Mouse (Mus musculus) thymus, postnatal 10 days (tissue): ENCODE data around the gene Pip4p1.
A peak's percentile ranks its signal among the peaks of the same experiment; 100 is the strongest.
"Not testable (repeated sequence)": the region's sequence is repeated elsewhere in the genome, so short reads cannot be mapped to it uniquely, and the experiment has no call there.

ENCODE experiments used
- DNase-seq, 2 experiments: peaks; one replicate each; pipeline ENCODE4 v3.0.0; 2021; ENCODE audit warnings: low spot score in 2 of 2

The Pip4p1 gene

DNA sequence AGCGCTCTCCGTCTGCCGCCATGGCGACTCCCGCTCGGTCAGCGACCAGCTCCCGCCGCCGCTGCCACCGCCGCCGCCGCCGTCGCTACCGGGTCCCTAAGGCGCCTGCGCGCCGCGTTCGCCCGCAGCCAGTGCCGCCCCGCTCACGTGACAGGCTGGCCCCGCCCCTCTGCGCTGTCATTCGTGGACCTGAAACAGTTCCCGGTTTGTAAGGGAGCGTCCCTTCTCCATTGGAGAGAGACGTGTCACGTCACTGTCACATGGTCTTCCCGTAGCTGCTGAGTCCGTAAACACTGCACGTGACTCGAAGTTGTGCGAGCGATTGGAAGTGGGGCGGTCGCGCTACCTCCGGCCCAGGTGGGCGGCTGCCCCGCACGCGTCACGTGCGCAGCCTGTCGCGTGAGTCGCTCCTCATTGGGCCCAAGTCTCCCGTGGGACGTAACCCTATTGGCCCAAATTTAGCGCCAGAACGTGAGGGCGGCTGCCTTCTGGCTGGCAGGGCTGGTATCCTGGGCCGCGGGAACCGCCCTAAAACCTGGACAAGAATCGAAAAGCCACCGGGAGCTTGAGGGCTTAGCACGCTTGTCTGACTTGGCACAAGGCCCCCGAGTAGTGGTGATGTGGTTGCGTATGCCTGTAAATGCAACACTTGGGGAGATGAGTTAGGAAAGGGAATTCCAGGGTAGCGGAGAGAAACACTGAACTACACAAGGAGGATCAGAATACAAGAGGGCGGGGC is at the start of gene Pip4p1, which contains the start of gene Pnp:
TSS of gene Pip4p1 (minus strand) at position 103 of the 739 bp plus-strand sequence.
TSS of gene Pnp (plus strand) at position 329 of the 739 bp plus-strand sequence.
- DNase-seq, result peak; percentile 98 to 99

DNA sequence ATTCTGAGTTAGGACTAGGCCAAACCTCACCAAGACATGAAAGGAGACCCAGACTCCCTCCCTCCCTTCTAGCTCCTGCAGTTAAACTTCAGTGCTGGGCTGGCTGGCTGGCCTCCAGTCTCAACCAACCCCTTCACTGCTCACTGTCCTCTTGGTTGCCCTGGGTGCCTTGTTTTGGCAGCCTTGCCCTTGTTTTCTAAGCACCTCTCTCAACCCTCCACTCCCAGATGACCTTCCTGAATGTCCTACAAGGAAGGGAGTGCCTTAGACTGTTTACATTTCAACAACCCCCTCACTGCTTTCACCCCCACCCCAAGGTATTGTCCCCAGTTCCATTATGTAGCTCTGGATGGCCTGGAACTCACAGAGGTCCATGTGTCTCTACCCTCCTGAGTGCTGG is 49.0 kb upstream of the Pip4p1 start:
- DNase-seq, result no peak

- not testable (repeated sequence) for DNase-seq
Observed at GRCm38 (mm10) chr14:50978451-50978850, 47.8 kb upstream of the Pip4p1 start.

DNA sequence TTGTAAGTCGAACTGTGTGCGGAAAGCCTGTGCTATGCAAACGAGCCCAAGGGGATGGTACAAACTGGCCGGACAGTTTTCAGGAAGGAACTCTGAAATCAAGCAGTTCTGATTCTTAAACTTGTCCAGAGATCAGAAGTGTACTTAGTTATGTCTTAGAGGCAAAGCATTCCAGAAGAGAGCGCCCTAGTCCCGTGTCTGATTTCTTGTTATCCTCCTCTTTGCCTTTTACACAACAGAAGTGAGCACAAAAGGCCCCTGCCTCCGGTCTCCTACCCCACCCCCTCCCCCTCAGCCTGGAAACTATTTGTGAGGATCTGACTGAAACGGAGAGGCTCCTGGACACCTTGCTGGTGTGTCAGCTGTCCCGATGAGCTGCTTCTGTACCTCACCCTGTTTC is 46.0 kb upstream of the Pip4p1 start:
- DNase-seq, result no peak

GRCm38 (mm10) chr14:50975001-50975400 is 44.3 kb upstream of the Pip4p1 start:
- DNase-seq, result no peak

DNA sequence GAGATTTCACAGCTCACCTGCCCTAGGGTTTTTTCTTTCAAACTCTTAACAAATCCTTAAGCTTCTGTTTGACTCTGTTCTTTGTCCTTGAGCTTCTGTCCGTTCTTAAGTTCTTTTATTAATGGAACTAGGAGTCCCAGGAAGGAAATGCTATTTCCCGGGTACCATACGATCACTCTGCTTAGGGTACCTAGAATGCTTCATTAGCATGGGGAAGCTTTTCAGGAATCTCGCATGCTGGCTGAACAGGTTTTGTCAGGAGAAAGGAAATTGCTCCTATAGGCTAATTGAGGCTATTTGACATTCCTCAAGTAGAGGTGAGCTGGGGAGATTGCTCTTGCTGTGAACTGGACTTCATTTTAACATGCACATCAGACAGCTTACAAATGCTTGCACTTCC is 43.0 kb upstream of the Pip4p1 start:
- DNase-seq, result no peak

GRCm38 (mm10) chr14:50973054-50973453 is 42.4 kb upstream of the Pip4p1 start:
- DNase-seq, result not testable (repeated sequence)

DNA sequence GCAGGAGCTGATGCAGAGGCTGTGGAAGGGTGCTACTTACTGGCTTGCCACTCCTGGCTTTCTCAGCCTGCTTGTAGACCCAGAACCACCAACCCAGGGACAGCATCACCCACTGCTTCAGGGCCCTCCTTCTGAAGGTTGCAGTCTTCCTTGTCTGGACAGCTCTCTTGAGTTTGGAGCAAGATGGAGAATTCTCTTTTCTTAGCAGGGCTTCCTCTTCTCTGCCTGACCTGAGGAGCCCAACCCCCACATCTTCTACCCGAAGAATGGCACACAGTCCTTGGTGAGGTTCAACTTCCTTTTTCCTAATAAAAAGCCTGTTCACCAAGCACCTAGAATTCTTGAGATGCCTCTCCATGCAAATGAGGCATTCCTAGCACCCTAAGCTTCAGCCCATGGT is 40.2 kb upstream of the Pip4p1 start:
- no peak for DNase-seq

GRCm38 (mm10) chr14:50969558-50970544 is 39.2 kb upstream of the Pip4p1 start:
- DNase-seq, result peak in 1 of 2 experiments; percentile 11

GRCm38 (mm10) chr14:50969041-50969440 is 38.4 kb upstream of the Pip4p1 start:
- no peak for DNase-seq

DNA sequence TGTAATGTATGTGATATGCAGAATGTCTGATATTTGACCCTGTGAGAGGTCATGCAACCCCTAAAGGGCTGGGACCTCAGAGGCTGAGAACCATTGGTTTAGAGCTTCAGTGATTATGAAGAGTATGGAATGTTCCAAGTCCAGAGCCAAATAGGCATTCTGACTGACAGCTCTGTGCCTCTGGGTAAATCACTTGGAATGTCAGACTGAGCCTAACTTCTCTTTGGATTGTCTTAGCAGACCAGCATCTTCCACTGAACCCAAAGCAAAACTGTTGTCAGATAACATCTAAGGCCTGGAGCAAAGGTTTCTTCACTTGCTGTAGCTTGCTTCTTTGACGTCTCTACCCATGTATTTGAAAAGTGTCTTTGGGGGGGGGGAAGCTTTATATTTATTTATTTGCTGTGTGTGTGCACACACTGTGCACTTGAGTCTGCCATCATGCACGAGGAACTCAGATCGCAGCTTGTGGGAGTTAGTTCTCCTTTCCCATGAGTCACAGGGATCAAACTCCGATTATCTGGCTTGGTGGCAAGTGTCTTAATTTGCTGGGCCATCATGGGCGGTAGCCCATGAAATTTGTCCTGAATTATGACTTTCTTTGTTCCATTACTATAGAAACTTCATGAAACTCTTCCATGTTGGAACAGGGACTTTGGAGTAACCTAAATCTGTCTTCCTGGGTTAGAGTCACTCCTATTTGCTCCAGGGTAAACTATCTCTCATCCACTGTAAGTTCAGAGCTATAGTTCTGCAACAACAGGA is 37.7 kb upstream of the Pip4p1 start:
- no peak for DNase-seq

DNA sequence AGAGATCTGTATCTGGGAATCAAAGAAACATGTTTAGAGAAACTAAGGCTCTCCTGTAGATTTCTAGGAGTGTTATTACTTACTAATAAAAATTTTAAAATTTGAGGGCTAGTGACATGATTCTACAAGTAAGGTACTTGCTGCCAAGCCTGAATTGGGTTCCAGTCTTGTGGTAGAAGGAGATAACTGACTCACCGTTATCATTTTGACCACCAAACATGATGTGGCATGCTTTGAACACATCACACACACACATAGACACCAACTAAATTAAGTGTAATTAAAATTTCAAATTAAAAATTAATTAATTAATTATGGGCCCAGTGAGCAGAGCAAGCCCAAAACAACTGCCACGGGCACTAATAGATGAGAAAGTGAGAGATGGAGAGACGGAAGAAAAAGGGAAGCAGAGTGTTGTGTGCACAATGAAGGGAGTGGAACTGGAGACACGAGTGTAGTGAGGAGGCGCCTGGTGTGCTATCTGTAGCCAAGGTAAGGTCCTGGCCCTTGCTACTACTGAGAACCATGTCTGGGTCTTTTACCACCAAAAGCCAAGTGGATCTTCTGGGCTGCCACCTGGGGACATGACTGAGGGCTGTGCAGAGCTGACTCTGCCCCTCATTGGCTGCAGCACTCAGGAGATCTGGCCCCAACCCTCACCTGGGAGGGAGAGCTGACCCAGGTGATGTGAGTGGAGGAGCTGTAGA is 27.8 kb upstream of the Pip4p1 start:
- not testable (repeated sequence) for DNase-seq

DNA sequence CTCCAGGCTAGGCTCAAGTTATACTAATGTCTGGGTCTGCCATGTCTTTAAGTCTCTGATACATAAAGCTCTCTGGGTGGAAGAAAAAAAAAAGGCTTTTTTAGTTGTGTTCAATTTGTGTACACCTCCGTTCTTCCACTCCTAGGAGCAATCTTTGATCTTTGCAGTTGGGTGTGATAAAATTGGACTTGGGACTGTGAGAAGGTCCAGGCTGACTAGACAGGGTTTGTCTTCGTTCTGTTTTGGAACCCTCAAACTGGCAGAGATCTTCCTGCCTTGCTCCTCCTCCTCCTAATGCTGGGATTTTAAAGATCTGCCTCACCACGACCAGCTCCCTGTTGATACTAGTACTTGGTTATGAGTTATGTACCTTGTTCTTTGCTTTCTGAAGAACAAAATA is 26.5 kb upstream of the Pip4p1 start:
- DNase-seq, result not testable (repeated sequence)

DNA sequence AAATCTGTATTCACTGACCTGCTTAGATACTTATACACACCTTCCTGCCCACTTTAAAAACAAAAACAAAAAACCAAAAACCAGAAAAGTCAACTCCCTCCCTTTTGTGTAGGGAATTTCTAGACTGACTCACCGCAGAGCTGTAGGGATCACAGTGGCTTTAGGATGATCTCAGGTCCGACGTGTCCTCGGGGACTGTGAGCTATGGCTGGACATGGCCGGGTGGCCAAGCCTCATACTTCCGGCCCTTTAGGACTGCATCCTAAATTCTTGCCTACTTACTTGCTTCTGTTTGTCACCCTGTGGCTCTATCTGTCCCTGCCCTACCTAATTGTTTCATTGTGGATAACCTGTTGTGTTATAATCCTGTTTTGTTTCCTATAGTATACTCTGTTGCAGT is 26.1 kb upstream of the Pip4p1 start:
- not testable (repeated sequence) for DNase-seq

GRCm38 (mm10) chr14:50955942-50956508 is 25.4 kb upstream of the Pip4p1 start, which contains the start of gene Pnp2:
Pnp2 (plus strand) TSS chr14:50955992.
- DNase-seq, result peak; percentile 49 to 55

GRCm38 (mm10) chr14:50955487-50955886 is 24.8 kb upstream of the Pip4p1 start:
- no peak for DNase-seq

GRCm38 (mm10) chr14:50945526-50945925 is 14.9 kb upstream of the Pip4p1 start:
- DNase-seq, result not testable (repeated sequence)

GRCm38 (mm10) chr14:50945081-50945480 is 14.4 kb upstream of the Pip4p1 start:
- DNase-seq, result not testable (repeated sequence)

GRCm38 (mm10) chr14:50944668-50945033 is 14.0 kb upstream of the Pip4p1 start:
- DNase-seq, result peak in 1 of 2 experiments; percentile 59

- peak; percentile 70 to 79 for DNase-seq
Observed at GRCm38 (mm10) chr14:50943932-50944667, 13.4 kb upstream of the Pip4p1 start, which contains the start of gene Gm49342. Gm49342 (plus strand) TSS chr14:50944517.
